Mouse (Mus musculus): ENCODE results near the gene Mrpl30. TPM values are rescaled to one million over a fixed set of nuclear protein-coding genes. Genes with fewer than 3 reads are reported as not detected.
A peak's percentile ranks its signal among the peaks of the same experiment; 100 is the strongest.

The Mrpl30 gene
- total RNA-seq, 2 experiments from 2014 or later: 145 to 226 TPM

DNA sequence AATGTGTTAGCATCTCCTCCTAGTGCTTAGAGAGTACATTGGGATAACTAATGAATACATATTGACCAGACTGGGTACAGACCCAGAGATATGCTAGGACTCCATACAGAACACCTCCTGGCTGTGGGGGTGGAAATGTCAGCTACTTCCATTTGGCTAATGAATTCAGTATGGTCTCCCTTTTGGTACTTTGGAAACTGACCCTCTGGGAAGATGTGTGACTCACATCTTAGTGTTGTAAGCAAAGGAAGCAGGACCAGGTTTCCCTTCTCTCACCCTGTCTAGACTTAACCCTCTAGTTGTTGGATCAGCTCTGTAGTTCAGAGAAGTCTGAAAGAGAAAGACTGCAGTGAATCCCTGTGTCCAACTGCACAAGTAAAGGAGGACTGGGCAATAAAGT is 4.3 kb downstream of the Mrpl30 start:
- no peak for ATAC-seq (replicated peaks; ENCODE audit: poor library complexity, severe bottlenecking)

DNA sequence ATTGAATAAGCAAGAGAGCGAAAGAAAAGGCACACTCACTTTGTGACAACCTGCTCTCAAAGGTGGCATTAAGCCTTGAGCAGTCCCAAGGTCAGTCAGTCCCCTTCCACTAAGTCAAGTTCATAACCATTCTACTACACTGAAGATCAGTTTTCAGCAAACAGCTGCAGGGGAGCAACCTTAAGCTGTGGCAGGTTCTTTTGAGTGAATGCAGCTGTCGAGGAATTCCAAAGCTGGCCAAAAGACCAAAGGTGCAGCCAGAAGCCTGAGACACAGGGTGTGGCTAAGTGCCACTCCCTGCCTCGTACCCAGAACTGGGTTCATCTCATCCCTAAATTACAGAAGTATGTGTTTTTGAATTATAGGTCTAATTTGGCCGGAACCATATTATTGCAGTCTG is 9.5 kb downstream of the Mrpl30 start:
- no peak for ATAC-seq (replicated peaks; ENCODE audit: poor library complexity, severe bottlenecking)

GRCm38 (mm10) chr1:37900288-37900687 is 10.0 kb downstream of the Mrpl30 start:
- ATAC-seq (replicated peaks; ENCODE audit: poor library complexity, severe bottlenecking): no peak

DNA sequence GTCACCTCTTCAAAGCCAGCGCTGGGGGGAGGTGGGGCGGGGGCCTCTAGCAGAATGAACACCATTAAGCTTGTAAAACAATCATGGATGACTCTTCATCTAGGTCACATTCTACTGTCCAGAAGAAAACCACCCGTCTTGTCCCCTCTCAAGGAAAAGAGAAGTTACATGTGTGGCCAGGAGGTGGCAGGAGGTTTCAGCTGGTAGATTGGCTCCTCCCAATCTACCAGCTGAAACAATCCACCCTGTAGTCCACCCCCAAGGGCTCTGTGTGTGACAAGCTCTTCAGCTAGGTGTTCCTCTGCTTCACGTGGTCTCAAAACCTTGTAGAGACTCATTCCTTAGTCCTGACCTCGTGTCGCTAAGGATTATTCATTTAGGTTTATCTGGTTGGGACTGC is 12.9 kb downstream of the Mrpl30 start:
- ATAC-seq (replicated peaks; ENCODE audit: poor library complexity, severe bottlenecking): peak; percentile 77

DNA sequence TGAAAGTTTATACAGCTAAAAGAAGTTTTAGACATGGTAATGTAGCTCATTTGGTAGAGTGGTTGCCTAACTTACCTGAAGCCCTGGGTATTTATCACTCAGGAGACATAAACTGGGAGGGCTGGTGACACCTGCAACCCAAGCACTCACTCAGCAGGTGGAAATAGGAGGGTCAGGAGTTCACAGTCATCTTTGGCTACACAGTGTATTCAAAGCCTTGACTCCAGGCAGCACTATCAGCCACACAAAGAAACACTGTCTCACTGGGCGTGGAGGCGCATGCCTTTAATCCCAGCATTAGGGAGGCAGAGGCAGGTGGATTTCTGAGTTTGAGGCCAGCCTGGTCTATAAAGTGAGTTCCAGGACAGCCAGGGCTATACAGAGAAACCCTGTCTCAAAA is 22.5 kb downstream of the Mrpl30 start:
- ATAC-seq (replicated peaks; ENCODE audit: poor library complexity, severe bottlenecking): no peak

DNA sequence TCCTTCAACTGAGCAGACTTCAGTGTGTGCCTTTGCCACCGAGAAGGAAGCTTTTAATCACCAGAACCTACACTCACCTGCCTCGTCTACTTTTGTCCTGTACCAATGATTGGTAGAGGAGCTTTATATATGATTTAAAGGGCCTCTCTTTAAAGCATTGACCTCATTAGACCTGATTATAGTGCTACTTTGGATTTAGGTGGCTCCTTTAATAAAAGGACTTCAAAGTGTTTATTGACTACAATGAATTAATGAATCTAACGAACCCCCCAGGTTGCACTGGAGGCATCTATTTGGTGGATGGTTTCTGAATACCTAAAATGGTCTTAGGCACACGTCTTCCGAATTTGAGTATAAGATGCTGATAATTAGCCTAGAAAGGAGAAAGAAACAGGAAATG is 26.1 kb downstream of the Mrpl30 start, which contains the start of gene Lyg2:
Lyg2 (minus strand) TSS at position 101 of the 400 bp plus-strand sequence.
- no peak for ATAC-seq (replicated peaks; ENCODE audit: poor library complexity, severe bottlenecking)

DNA sequence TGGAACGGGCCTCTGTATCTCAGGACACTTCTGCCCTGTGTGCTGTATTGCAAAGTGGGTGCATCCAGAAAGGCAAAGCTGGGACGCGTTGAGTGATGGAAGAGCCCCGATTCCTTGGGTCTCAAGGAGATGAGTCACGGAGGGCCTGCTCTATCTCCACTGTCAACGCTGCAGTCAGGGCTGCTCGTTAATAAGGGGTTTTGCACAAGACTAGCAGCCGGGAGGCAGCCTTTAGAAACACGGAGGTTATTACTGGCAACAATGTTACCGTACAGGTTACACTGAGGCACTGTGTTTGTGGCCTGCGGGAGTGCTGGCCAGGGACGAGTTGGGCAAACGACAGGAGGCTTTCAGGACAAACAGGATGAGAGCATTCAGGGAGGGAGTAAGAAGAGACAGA is 27.4 kb downstream of the Mrpl30 start:
- ATAC-seq (replicated peaks; ENCODE audit: poor library complexity, severe bottlenecking): no peak

DNA sequence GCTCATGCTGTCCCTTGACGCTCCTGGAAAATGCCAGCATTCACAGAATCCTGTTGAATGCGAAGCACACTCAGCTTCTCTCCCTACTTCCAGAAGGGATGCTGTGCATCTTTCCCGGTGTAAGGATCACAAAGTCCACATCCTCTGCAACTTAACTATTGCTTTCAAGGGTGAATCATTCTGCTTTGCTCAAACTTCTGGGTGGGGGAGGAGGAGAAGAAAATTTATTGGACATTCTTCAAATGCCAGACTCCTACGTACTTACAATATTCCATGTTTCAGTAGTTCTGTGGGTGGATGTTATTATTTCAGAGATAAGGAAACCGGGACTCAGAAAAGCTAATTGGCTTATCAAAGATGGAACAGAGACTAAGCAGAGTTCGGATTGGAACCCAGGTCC is 27.8 kb downstream of the Mrpl30 start:
- no peak for ATAC-seq (replicated peaks; ENCODE audit: poor library complexity, severe bottlenecking)

GRCm38 (mm10) chr1:37922536-37922935 is 32.3 kb downstream of the Mrpl30 start:
- no peak for ATAC-seq (replicated peaks; ENCODE audit: poor library complexity, severe bottlenecking)

DNA sequence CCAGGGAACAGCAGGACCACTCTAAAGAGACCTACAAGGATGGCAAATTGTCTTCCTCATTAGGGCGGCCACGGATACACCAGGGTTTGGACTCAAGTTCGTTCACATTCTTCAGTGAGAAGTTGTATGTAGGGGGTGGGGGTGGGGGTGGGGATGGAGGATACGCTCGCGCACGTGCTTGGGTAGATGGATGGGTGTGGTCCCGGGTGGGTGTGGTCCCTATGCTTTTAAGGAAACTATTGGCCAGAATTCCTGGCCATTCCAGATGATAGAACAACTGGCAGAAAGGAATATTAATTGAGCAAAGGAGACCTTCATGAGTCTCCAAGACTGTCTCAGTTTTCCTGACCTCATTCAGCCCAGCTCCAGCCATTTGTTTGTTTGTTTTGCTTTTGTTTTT is 35.7 kb downstream of the Mrpl30 start:
- ATAC-seq (replicated peaks; ENCODE audit: poor library complexity, severe bottlenecking): no peak

DNA sequence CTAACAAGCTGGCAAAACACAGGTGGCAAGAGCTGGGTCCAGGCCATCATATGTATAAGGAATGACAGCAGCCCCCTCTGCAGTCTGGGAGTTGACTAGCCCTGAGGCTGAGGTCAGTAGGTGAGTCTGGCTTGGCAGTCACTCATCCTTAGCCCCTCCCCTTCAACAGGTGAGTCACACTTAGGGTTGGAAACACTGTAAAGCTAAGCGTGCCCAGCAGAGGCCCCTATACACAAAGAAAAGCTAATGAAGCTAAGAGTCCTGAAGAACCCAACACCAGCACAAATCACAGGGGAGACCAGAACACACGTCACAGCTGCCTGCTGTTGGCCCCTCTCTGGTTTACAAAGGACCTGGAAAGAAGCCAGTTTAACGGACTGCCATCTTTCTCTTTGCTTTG is 41.5 kb downstream of the Mrpl30 start:
- no peak for ATAC-seq (replicated peaks; ENCODE audit: poor library complexity, severe bottlenecking)

Other genes with a start within 250 kb of the Mrpl30 start
- gene 2010300C02Rik, start 170.4 kb upstream of the Mrpl30 start, total RNA-seq (2014; fragmentation: Nextera tagmentation): not detected in 2 replicates
- gene 2010300C02Rik, start 170.4 kb upstream of the Mrpl30 start, total RNA-seq (2017): 0.13 TPM in 1 of 2 replicates, not detected in the other
- gene Tsga10, start 24.0 kb upstream of the Mrpl30 start, total RNA-seq (2014; fragmentation: Nextera tagmentation): 5.7 TPM in 2 replicates
- 8.1 and 8.2 TPM in 2 replicates for gene Tsga10, start 24.0 kb upstream of the Mrpl30 start, total RNA-seq (2017)
- 6.0 and 6.8 TPM in 2 replicates for gene Lipt1, start 18.7 kb upstream of the Mrpl30 start, total RNA-seq (2014; fragmentation: Nextera tagmentation)
- gene Lipt1, start 18.7 kb upstream of the Mrpl30 start, total RNA-seq (2017): 4.0 and 5.3 TPM in 2 replicates
- gene Mitd1, start 66 bp upstream of the Mrpl30 start, total RNA-seq (2014; fragmentation: Nextera tagmentation): 17.2 and 32.3 TPM in 2 replicates
- 24.0 and 39.4 TPM in 2 replicates for gene Mitd1, start 66 bp upstream of the Mrpl30 start, total RNA-seq (2017)
- gene Lyg2, start 26.0 kb downstream of the Mrpl30 start, total RNA-seq (2014; fragmentation: Nextera tagmentation): not detected in 2 replicates
- not detected in 2 replicates for gene Lyg2, start 26.0 kb downstream of the Mrpl30 start, total RNA-seq (2017)
- not detected in 2 replicates for gene Lyg1, start 67.3 kb downstream of the Mrpl30 start, total RNA-seq (2014; fragmentation: Nextera tagmentation)
- not detected in 2 replicates for gene Lyg1, start 67.3 kb downstream of the Mrpl30 start, total RNA-seq (2017)
- 40.1 and 47.1 TPM in 2 replicates for gene Txndc9, start 107.4 kb downstream of the Mrpl30 start, total RNA-seq (2014; fragmentation: Nextera tagmentation)
- 49.6 and 51.8 TPM in 2 replicates for gene Txndc9, start 107.4 kb downstream of the Mrpl30 start, total RNA-seq (2017)
- 41.1 and 73.3 TPM in 2 replicates for gene Eif5b, start 107.5 kb downstream of the Mrpl30 start, total RNA-seq (2014; fragmentation: Nextera tagmentation)
- 22.8 and 33.5 TPM in 2 replicates for gene Eif5b, start 107.5 kb downstream of the Mrpl30 start, total RNA-seq (2017)
- gene Rev1, start 239.3 kb downstream of the Mrpl30 start, total RNA-seq (2014; fragmentation: Nextera tagmentation): 34.0 and 35.4 TPM in 2 replicates
- gene Rev1, start 239.3 kb downstream of the Mrpl30 start, total RNA-seq (2017): 41.4 and 52.3 TPM in 2 replicates

All from granulocyte monocyte progenitor cell, adult 5-6 weeks (primary cell).